Mouse (Mus musculus) liver, embryonic 14.5 days (tissue): ENCODE data around the gene Rraga. TPM values are rescaled to one million over a fixed set of nuclear protein-coding genes. Genes with fewer than 3 reads are reported as not detected.

Experiments used
- ATAC-seq: fragments of 200-750 bp; cut with Nextera tagmentation; 2 replicates; pipeline ENCODE4 v1.8.0; 2017; ENCODE audit warnings: moderate number of reproducible peaks, mild to moderate bottlenecking, moderate library complexity; ENCODE audit not compliant: insufficient read depth
- DNase-seq, 3 experiments: peaks; one replicate each; pipeline ENCODE4 v3.0.0-alpha.2; 2012 to 2013; ENCODE audit warnings: low read depth in 3 of 3, low spot score in 3 of 3
- H3K27ac ChIP-seq: fragments of 300-500 bp; sonication (generic); 2 replicates; pipeline ENCODE4 v1.5.1; 2014; ENCODE audit warnings: moderate library complexity, mild to moderate bottlenecking, control low read depth, inconsistent platforms
- H3K27me3 ChIP-seq: fragments of 300-500 bp; sonication (generic); 2 replicates; pipeline ENCODE4 v1.6.1; 2014; ENCODE audit warnings: mild to moderate bottlenecking, low read length, moderate library complexity; ENCODE audit not compliant: control insufficient read depth, insufficient read depth
- H3K36me3 ChIP-seq: fragments of 300-500 bp; sonication (generic); replicated peaks from 2 replicates; pipeline ENCODE4 v1.6.1; 2014; ENCODE audit warnings: low read depth; ENCODE audit not compliant: control insufficient read depth, insufficient read depth
- H3K4me1 ChIP-seq, 2 experiments: fragments of 200-500 bp in 1 of 2; fragments of 300-500 bp in 1 of 2; sonication (generic) in 1 of 2; replicated peaks; 2 replicates each; pipeline ENCODE4 v1.6.1; 2012 to 2014; ENCODE audit warnings: antibody characterized with exemption in 1 of 2, inconsistent platforms in 1 of 2, low read length in 1 of 2; ENCODE audit not compliant: control insufficient read depth in 2 of 2, insufficient read depth in 2 of 2
- H3K4me2 ChIP-seq: fragments of 300-500 bp; sonication (generic); 2 replicates; pipeline ENCODE4 v1.6.1; 2014; ENCODE audit warnings: low read depth, mild to moderate bottlenecking, control low read depth, moderate library complexity
- H3K4me3 ChIP-seq, 2 experiments: fragments of 200-500 bp in 1 of 2; fragments of 300-500 bp in 1 of 2; sonication (generic) in 1 of 2; 2 replicates each; pipeline ENCODE4 v1.5.1; 2012 to 2014; ENCODE audit warnings: low read depth in 2 of 2, low read length in 2 of 2, mild to moderate bottlenecking in 2 of 2, control low read depth in 1 of 2, inconsistent platforms in 1 of 2, moderate library complexity in 1 of 2; ENCODE audit not compliant: insufficient read depth in 1 of 2
- H3K9ac ChIP-seq: fragments of 300-500 bp; sonication (generic); replicated peaks from 2 replicates; pipeline ENCODE4 v1.6.1; 2014; ENCODE audit warnings: mild to moderate bottlenecking, control low read depth, moderate library complexity
- H3K9me3 ChIP-seq: fragments of 300-500 bp; sonication (generic); 2 replicates; pipeline ENCODE4 v1.6.1; 2016; ENCODE audit warnings: low read length, mixed read lengths; ENCODE audit not compliant: control insufficient read depth
- CTCF ChIP-seq: IDR thresholded peaks from 2 replicates; pipeline ENCODE4 v1.5.1; 2016; ENCODE audit warnings: antibody characterized with exemption, low read depth, control low read depth
- EP300 ChIP-seq: IDR thresholded peaks from 2 replicates; pipeline ENCODE4 v1.6.1; 2016; ENCODE audit warnings: antibody characterized with exemption, low read depth
- WGBS: fragments of 180-500 bp; shearing (Covaris S2); extraction: QIAGEN DNeasy Blood & Tissue Kit; methylation state at CpG from one replicate; pipeline ENCODE4 v1.1.7; 2014; ENCODE audit not compliant: insufficient replicate concordance; 5-methylcytosine and 5-hydroxymethylcytosine counted together
- polyA plus RNA-seq, 2 experiments: library from polyadenylated mRNA; depleted of rRNA in 1 of 2; stranded (reverse) in 1 of 2; unstranded in 1 of 2; fragments of >200 nt; fragmentation: Nextera tagmentation in 1 of 2; extraction: Ambion mirVana in 1 of 2; gene quantifications; 2 replicates each; pipeline versions ENCODE4 v1.2.1 to v1.2.3; 2012 to 2014

Gene Rraga
- polyA plus RNA-seq, 2 experiments, result 33.5 to 38.4 TPM

DNA sequence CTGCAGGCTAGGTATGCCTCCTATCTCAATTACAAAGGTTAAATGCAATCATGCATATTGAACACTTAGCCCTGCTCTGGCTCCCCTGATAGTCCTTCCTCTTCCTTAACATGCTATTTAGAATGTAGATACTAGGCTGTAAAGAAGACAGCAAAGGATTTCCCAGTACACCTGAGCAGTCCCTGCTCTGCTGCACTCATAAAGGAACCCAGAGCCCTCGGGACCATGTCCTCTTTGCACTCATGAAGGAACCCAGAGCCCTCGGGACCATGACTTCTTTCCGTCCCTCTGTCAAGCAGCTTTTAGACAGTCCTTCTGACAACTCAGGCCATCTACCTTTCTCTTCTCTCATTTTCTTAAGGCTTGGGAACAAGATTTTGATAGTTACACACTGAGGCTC, 5.1 kb downstream of the Rraga start:
- H3K4me1 ChIP-seq, result peaks cover 0 to 10% of the 10 kb centered on the region in 2 experiments; a peak in 3 of 4 replicates
- H3K4me3 ChIP-seq, result no peak overlapping the region
- H3K27me3 ChIP-seq, result no peaks in the 10 kb centered on the region
- no peak overlapping the region for H3K4me2 ChIP-seq
- no peak overlapping the region for H3K9ac ChIP-seq
- H3K9me3 ChIP-seq, result no peaks in the 10 kb centered on the region
- DNase-seq (no peak), ATAC-seq (no peak)
- TF ChIP-seq EP300 (no peak), CTCF (no peak)
- no peak overlapping the region for H3K27ac ChIP-seq
- 77% methylated on average over 3 of the region's 3 CpGs for WGBS
- peaks cover 39% of the 10 kb centered on the region for H3K36me3 ChIP-seq

DNA sequence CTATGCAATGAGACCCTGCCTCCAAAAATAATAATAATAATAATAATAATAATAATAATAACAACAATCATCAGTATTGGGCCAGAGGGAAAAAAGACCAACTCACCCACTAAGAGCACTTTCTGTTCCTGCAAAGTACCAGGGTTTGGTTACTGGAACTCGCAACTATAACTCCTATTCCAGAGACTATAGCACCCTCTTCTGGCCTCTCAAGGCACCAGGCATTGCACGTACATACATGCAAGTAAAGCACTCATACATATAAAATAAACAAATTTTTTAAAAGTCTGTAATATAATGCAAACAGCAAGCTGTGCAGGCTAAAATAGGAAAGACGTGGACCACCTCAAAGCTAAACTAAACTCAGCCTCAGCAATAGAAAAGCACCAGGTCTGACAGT, 12.8 kb downstream of the Rraga start:
- no peak overlapping the region for H3K4me3 ChIP-seq
- H3K4me2 ChIP-seq, result no peak overlapping the region
- H3K9ac ChIP-seq, result no peak overlapping the region
- peaks cover 66% of the 10 kb centered on the region for H3K36me3 ChIP-seq
- TF ChIP-seq CTCF, result peak; percentile 36; the same call in 1 of the 2 replicates
- TF ChIP-seq EP300, result no peak
- ATAC-seq, result no peak
- no peaks in the 10 kb centered on the region for H3K27me3 ChIP-seq
- no peaks in the 10 kb centered on the region for H3K4me1 ChIP-seq
- 81% methylated on average over 3 of the region's 3 CpGs for WGBS
- H3K27ac ChIP-seq, result no peak overlapping the region
- DNase-seq, result no peak
- H3K9me3 ChIP-seq, result no peaks in the 10 kb centered on the region

DNA sequence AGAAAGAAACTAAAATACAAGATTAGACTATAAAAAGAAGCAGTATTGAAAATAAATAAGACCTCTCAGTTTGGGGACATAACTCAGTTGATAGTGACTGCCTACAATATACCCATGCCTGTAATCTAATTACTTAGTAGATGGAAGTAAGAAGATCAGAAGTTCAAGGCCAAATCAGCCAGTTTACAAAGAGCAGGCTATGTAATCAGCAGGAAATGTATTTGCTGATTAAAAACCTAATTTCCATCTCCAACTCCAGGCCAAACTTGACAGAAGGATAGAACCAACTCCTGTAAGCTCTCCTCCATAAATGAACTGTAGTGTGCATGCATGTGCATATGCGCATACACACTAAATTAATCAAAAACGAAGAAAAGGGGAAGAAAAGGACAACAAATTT, 15.8 kb downstream of the Rraga start:
- WGBS, result 74% methylated on average over 2 of the region's 2 CpGs
- ATAC-seq (no peak), DNase-seq (no peak)
- H3K27me3 ChIP-seq, result no peaks in the 10 kb centered on the region
- no peaks in the 10 kb centered on the region for H3K4me1 ChIP-seq
- H3K27ac ChIP-seq, result no peak overlapping the region
- TF ChIP-seq EP300 (no peak), CTCF (no peak)
- H3K4me3 ChIP-seq, result no peak overlapping the region
- peaks cover 46% of the 10 kb centered on the region for H3K36me3 ChIP-seq
- H3K9ac ChIP-seq, result no peak overlapping the region
- no peak overlapping the region for H3K4me2 ChIP-seq
- no peaks in the 10 kb centered on the region for H3K9me3 ChIP-seq

DNA sequence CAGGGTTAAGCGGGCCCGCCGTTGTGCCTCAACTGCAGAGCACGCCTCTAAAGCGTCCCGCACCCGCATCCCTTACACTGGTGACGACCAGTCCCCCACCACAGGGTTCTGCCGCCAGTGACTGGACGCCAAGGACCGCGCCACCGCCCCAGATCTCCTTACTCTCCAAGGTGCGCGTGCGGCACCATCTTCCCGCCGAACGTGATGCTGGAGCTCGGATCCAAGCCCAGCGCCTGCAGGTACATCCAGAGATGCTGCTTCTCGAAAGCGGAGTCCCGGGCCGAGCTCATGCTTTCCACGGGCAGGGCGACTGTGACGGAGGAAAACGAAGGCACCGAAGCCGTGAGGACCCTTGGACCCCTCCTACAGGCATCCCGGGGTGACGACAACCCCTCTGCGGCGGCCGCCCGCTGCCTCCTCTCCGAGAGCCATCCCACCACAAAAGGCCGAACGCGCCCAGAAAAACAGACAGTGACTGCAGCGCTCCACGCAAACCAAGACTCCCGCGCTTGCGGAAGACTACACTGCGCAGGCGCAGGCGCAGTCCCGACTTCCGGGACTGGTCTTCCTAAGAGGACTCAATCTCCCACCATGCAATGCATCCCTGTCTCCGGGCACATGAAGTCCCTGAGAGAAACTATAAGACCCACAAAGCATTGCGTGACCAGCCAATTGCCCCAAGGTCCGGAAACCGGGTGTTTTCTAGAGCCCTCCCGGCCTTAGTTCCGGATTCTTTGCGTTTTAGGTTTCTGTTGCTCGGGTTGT, 36.2 kb downstream of the Rraga start, which contains the start of gene Haus6:
Gene Haus6, minus strand, starts transcription at position 532 of the 765 bp plus-strand sequence.
- Histone ChIP-seq H3K9ac (peak within 1 kb of the TSS; percentile 91), H3K27ac (peak within 1 kb of the TSS; percentile 67), H3K4me2 (peak within 1 kb of the TSS; percentile 64), H3K4me1 (peaks cover 0 to 16% of the 10 kb centered on the region in 2 experiments; a peak in 2 of 4 replicates), H3K9me3 (no peaks in the 10 kb centered on the region), H3K4me3 (peak within 1 kb of the TSS; percentile 85 to 93), H3K36me3 (peaks cover 8% of the 10 kb centered on the region), H3K27me3 (no peaks in the 10 kb centered on the region)
- peak; percentile 97 to 98 (median 98) for DNase-seq
- no peak for TF ChIP-seq EP300
- no peak for TF ChIP-seq CTCF
- under 1% methylated on average over 59 of the region's 59 CpGs for WGBS
- peak; percentile 100 for ATAC-seq

DNA sequence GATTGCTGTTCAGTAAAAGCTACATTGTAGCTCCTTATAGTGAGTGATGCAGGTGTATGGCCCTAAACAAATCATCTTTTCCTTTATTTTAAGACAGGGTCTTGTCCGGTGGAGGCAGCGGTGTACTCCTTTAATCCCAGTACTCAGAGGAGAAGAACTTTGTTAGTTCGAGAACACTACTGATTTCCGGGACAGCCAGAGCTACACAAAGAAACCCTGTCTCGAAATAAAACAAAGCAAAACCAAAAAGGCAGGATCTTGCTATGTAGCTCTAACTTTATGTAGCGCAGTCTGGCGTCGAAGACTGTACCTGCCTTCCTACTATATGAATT, 36.8 kb downstream of the Rraga start:
- no peaks in the 10 kb centered on the region for H3K27me3 ChIP-seq
- ATAC-seq, result no peak
- no peaks in the 10 kb centered on the region for H3K9me3 ChIP-seq
- WGBS, result 36% methylated on average over 8 of the region's 8 CpGs
- no peak for DNase-seq
- peaks cover 0 to 16% of the 10 kb centered on the region in 2 experiments; a peak in 2 of 4 replicates for H3K4me1 ChIP-seq
- peak overlapping the region; percentile 51 to 85 for H3K4me3 ChIP-seq
- peak overlapping the region; percentile 64 for H3K4me2 ChIP-seq
- TF ChIP-seq CTCF (no peak), EP300 (no peak)
- H3K27ac ChIP-seq, result peak overlapping the region; percentile 56
- peak overlapping the region; percentile 77 for H3K9ac ChIP-seq
- peaks cover 2% of the 10 kb centered on the region for H3K36me3 ChIP-seq
